Mouse (Mus musculus): ENCODE measurements around the gene Tsen54. TPM values are rescaled to one million over a fixed set of nuclear protein-coding genes. Genes with fewer than 3 reads are reported as not detected.
A peak's percentile ranks its signal among the peaks of the same experiment; 100 is the strongest.

The Tsen54 gene
- total RNA-seq (2021), result 1 to 10 TPM; 5.8 to 7.8 TPM
- long read RNA-seq, experiment 1, transcript Tsen54-201 (11 exons, 1,979 nt), result major isoform, 5 of 12 reads
- long read RNA-seq, experiment 1, partial matches to known transcripts, result 1 of 12 reads
- long read RNA-seq, experiment 1, other reads (novel, unspliced or antisense), result 6 of 12 reads
- long read RNA-seq, experiment 2, transcript Tsen54-201 (11 exons, 1,979 nt), result major isoform, 5 of 11 reads
- long read RNA-seq, experiment 2, partial matches to known transcripts, result 2 of 11 reads
- long read RNA-seq, experiment 2, other reads (novel, unspliced or antisense), result 4 of 11 reads

- intact Hi-C loops (cut with DNase I; ENCODE audit: low total_unique reads), result loop anchor here (2.0 to 10.0 kb wide), 2 partner anchors 92 to 170 kb away; no protein-coding TSS in a partner anchor
- DNase-seq, result peak; percentile 87
These were observed at the start of gene Tsen54 for GRCm38 (mm10) chr11:115814605-115815450. Gene Tsen54 (plus strand): TSS chr11:115814724.

GRCm38 (mm10) chr11:115765103-115765606, 49.4 kb upstream of the Tsen54 start, which contains the start of gene Tmem94:
Gene Tmem94 (plus strand): TSS chr11:115765433.
- intact Hi-C loops (cut with DNase I; ENCODE audit: low total_unique reads), result no loop called here
- DNase-seq, result peak; percentile 93

GRCm38 (mm10) chr11:115765607-115766141, 48.9 kb upstream of the Tsen54 start:
- intact Hi-C loops (cut with DNase I; ENCODE audit: low total_unique reads), result no loop called here
- DNase-seq, result peak; percentile 54

GRCm38 (mm10) chr11:115766356-115766943, 48.1 kb upstream of the Tsen54 start:
- intact Hi-C loops (cut with DNase I; ENCODE audit: low total_unique reads), result no loop called here

GRCm38 (mm10) chr11:115766981-115767380, 47.5 kb upstream of the Tsen54 start:
- DNase-seq, result no peak
- intact Hi-C loops (cut with DNase I; ENCODE audit: low total_unique reads), result no loop called here

More at GRCm38 (mm10) chr11:115766356-115766943, 48.1 kb upstream of the Tsen54 start:
- no peak for DNase-seq

GRCm38 (mm10) chr11:115768896-115769295, 45.6 kb upstream of the Tsen54 start:
- intact Hi-C loops (cut with DNase I; ENCODE audit: low total_unique reads), result no loop called here
- no peak for DNase-seq

- DNase-seq, result no peak
- intact Hi-C loops (cut with DNase I; ENCODE audit: low total_unique reads), result no loop called here
These were observed 39.9 kb upstream of the Tsen54 start for GRCm38 (mm10) chr11:115774653-115775052.

GRCm38 (mm10) chr11:115775821-115776665, 38.5 kb upstream of the Tsen54 start:
- peak; percentile 62 for DNase-seq
- intact Hi-C loops (cut with DNase I; ENCODE audit: low total_unique reads), result no loop called here

GRCm38 (mm10) chr11:115776954-115777353, 37.6 kb upstream of the Tsen54 start:
- no peak for DNase-seq
- intact Hi-C loops (cut with DNase I; ENCODE audit: low total_unique reads), result no loop called here

GRCm38 (mm10) chr11:115777487-115778335, 36.8 kb upstream of the Tsen54 start:
- intact Hi-C loops (cut with DNase I; ENCODE audit: low total_unique reads), result no loop called here
- no peak for DNase-seq

- peak; percentile 88 for DNase-seq
- intact Hi-C loops (cut with DNase I; ENCODE audit: low total_unique reads), result no loop called here
These were observed 35.4 kb upstream of the Tsen54 start for GRCm38 (mm10) chr11:115779038-115779571.

GRCm38 (mm10) chr11:115780141-115781070, 34.1 kb upstream of the Tsen54 start:
- DNase-seq, result no peak
- intact Hi-C loops (cut with DNase I; ENCODE audit: low total_unique reads), result no loop called here

GRCm38 (mm10) chr11:115786473-115786872, 28.1 kb upstream of the Tsen54 start:
- intact Hi-C loops (cut with DNase I; ENCODE audit: low total_unique reads), result no loop called here
- peak; percentile 10 for DNase-seq

GRCm38 (mm10) chr11:115789787-115790186, 24.7 kb upstream of the Tsen54 start:
- DNase-seq, result no peak

GRCm38 (mm10) chr11:115791919-115792318, 22.6 kb upstream of the Tsen54 start:
- DNase-seq, result no peak
- intact Hi-C loops (cut with DNase I; ENCODE audit: low total_unique reads), result no loop called here

More at GRCm38 (mm10) chr11:115789787-115790186, 24.7 kb upstream of the Tsen54 start:
- intact Hi-C loops (cut with DNase I; ENCODE audit: low total_unique reads), result no loop called here

- no peak for DNase-seq
- intact Hi-C loops (cut with DNase I; ENCODE audit: low total_unique reads), result no loop called here
These were observed 22.2 kb upstream of the Tsen54 start for GRCm38 (mm10) chr11:115792353-115792752.

- DNase-seq, result no peak
- intact Hi-C loops (cut with DNase I; ENCODE audit: low total_unique reads), result no loop called here
These were observed 17.6 kb upstream of the Tsen54 start for GRCm38 (mm10) chr11:115796898-115797297.

Data from gastrocnemius, postnatal 14 days (tissue).